Mouse (Mus musculus) CH12.LX (cell line): ENCODE measurements around the gene Thbs4. TPM values are rescaled to one million over a fixed set of nuclear protein-coding genes. Genes with fewer than 3 reads are reported as not detected.

Experiments used
- DNase-seq: peaks from one replicate; pipeline ENCODE4 v3.0.0-alpha.2; 2013; ENCODE audit errors: extremely low read depth
- H3K27ac ChIP-seq: 2 replicates; pipeline ENCODE4 v1.5.1; 2012; ENCODE audit warnings: low read depth, mild to moderate bottlenecking, control low read depth, moderate library complexity; ENCODE audit not compliant: insufficient read depth
- H3K27me3 ChIP-seq: replicated peaks from 2 replicates; pipeline ENCODE3; 2012; ENCODE audit warnings: inconsistent platforms
- H3K36me3 ChIP-seq, 2 experiments: replicated peaks in 1 of 2; 2 replicates each; pipeline versions ENCODE3 to v1.6.1; 2012; ENCODE audit warnings: inconsistent platforms in 1 of 2, low read length in 1 of 2, mild to moderate bottlenecking in 1 of 2, mixed read lengths in 1 of 2, moderate library complexity in 1 of 2; ENCODE audit not compliant: control insufficient read depth in 1 of 2, insufficient read depth in 1 of 2
- H3K4me1 ChIP-seq, 2 experiments: 2 replicates each; pipeline ENCODE4 v1.6.1; 2012; ENCODE audit warnings: inconsistent platforms in 1 of 2, moderate library complexity in 1 of 2; ENCODE audit not compliant: insufficient read depth in 2 of 2, control insufficient read depth in 1 of 2
- H3K4me2 ChIP-seq: 2 replicates; pipeline ENCODE4 v1.6.1; 2012; ENCODE audit warnings: low read depth, mild to moderate bottlenecking, control low read depth; ENCODE audit not compliant: poor library complexity, insufficient read depth, severe bottlenecking
- H3K4me3 ChIP-seq, 3 experiments: fragments of 150-350 bp in 1 of 3; sonication (generic) in 1 of 3; replicated peaks in 1 of 3; 2 replicates each; pipeline versions ENCODE3 to v1.5.1; 2011 to 2012; ENCODE audit warnings: low read depth in 2 of 3, low read length in 2 of 3, mild to moderate bottlenecking in 2 of 3, moderate library complexity in 2 of 3, control low read depth in 1 of 3, improper control_type of control experiment in 1 of 3, inconsistent platforms in 1 of 3, mixed read lengths in 1 of 3; ENCODE audit not compliant: poor library complexity in 1 of 3
- H3K79me2 ChIP-seq: replicated peaks from 2 replicates; pipeline ENCODE4 v1.6.1; 2012; ENCODE audit warnings: mild to moderate bottlenecking, moderate library complexity; ENCODE audit not compliant: control insufficient read depth, poor library complexity, insufficient read depth, severe bottlenecking; ENCODE audit errors: extremely low read depth
- H3K9ac ChIP-seq: 2 replicates; pipeline ENCODE4 v1.6.1; 2012; ENCODE audit warnings: low read depth, mild to moderate bottlenecking, control low read depth, moderate library complexity; ENCODE audit not compliant: insufficient read depth
- H3K9me3 ChIP-seq: replicated peaks from 2 replicates; pipeline ENCODE3; 2012; ENCODE audit warnings: low read length, inconsistent platforms, mixed read lengths
- CHD1 ChIP-seq: IDR thresholded peaks from 2 replicates; pipeline ENCODE4 v1.6.1; 2012; ENCODE audit warnings: low read depth, low read length, improper control_type of control experiment, inconsistent platforms
- CHD2 ChIP-seq: IDR thresholded peaks from 2 replicates; pipeline ENCODE4 v1.6.1; 2011; ENCODE audit warnings: low read length, improper control_type of control experiment
- CTCF ChIP-seq, 2 experiments: IDR thresholded peaks in 1 of 2; conservative IDR thresholded peaks in 1 of 2; 2 replicates each; pipeline ENCODE4 v1.5.1; 2011 to 2012; ENCODE audit warnings: low read depth in 2 of 2, low read length in 2 of 2, improper control_type of control experiment in 1 of 2, inconsistent platforms in 1 of 2, mild to moderate bottlenecking in 1 of 2, moderate library complexity in 1 of 2
- ELF1 ChIP-seq: IDR thresholded peaks from 2 replicates; pipeline ENCODE4 v1.6.1; 2014; ENCODE audit warnings: low read depth, mild to moderate bottlenecking, inconsistent platforms, low read length, improper control_type of control experiment
- GABPA ChIP-seq: IDR thresholded peaks from 2 replicates; pipeline ENCODE4 v1.6.1; 2012; ENCODE audit warnings: low read depth, low read length, improper control_type of control experiment, inconsistent platforms; ENCODE audit not compliant: insufficient replicate concordance
- IRF4 ChIP-seq: IDR thresholded peaks from 2 replicates; pipeline ENCODE4 v1.6.1; 2014; ENCODE audit warnings: low read depth, mild to moderate bottlenecking, inconsistent platforms, low read length, improper control_type of control experiment
- KAT2A ChIP-seq: IDR thresholded peaks from 2 replicates; pipeline ENCODE4 v1.6.1; 2012; ENCODE audit warnings: low read length, improper control_type of control experiment, inconsistent platforms; ENCODE audit not compliant: insufficient replicate concordance
- MAFK ChIP-seq: IDR thresholded peaks from 2 replicates; pipeline ENCODE4 v1.6.1; 2011; ENCODE audit warnings: low read length, improper control_type of control experiment; ENCODE audit not compliant: insufficient replicate concordance
- MAZ ChIP-seq: IDR thresholded peaks from 2 replicates; pipeline ENCODE4 v1.6.1; 2012; ENCODE audit warnings: low read depth, mild to moderate bottlenecking, inconsistent platforms, low read length, improper control_type of control experiment, moderate library complexity
- NRF1 ChIP-seq: IDR thresholded peaks from 2 replicates; pipeline ENCODE4 v1.6.1; 2014; ENCODE audit warnings: low read depth, mild to moderate bottlenecking, inconsistent platforms, low read length, improper control_type of control experiment, moderate library complexity
- RAD21 ChIP-seq: IDR thresholded peaks from 2 replicates; pipeline ENCODE4 v1.6.1; 2011; ENCODE audit warnings: low read depth, mild to moderate bottlenecking, low read length, improper control_type of control experiment, moderate library complexity
- RCOR1 ChIP-seq: conservative IDR thresholded peaks from 2 replicates; pipeline ENCODE4 v1.6.1; 2012; ENCODE audit warnings: low read depth, mild to moderate bottlenecking, inconsistent platforms, low read length, improper control_type of control experiment
- SMC3 ChIP-seq: IDR thresholded peaks from 2 replicates; pipeline ENCODE4 v1.6.1; 2011; ENCODE audit warnings: low read depth, low read length, improper control_type of control experiment
- TBP ChIP-seq: conservative IDR thresholded peaks from 2 replicates; pipeline ENCODE4 v1.6.1; 2011; ENCODE audit warnings: low read depth, low read length, improper control_type of control experiment
- USF2 ChIP-seq: conservative IDR thresholded peaks from 2 replicates; pipeline ENCODE4 v1.6.1; 2011; ENCODE audit warnings: low read depth, low read length, improper control_type of control experiment
- ZC3H11A ChIP-seq: IDR thresholded peaks from 2 replicates; pipeline ENCODE4 v1.6.1; 2012; ENCODE audit warnings: low read depth, mild to moderate bottlenecking, inconsistent platforms, low read length, improper control_type of control experiment
- ZKSCAN1 ChIP-seq: IDR thresholded peaks from 2 replicates; pipeline ENCODE4 v1.6.1; 2012; ENCODE audit warnings: low read depth, inconsistent platforms, low read length, improper control_type of control experiment, borderline replicate concordance
- dilution Hi-C: fragments of 300-500 bp; cut with MboI; formaldehyde crosslinking; loops from 2 replicates; pipeline ENCODE4 v1.14.3; 2020; ENCODE audit warnings: low sequenced_read_pairs; ENCODE audit not compliant: extremely low pct_unique_long_range_greater_than_20kb, extremely low pct_ligation_motif_present
- in situ Hi-C: fragments of 300-500 bp; cut with MboI; formaldehyde crosslinking; loops from 3 replicates; pipeline ENCODE4 v1.14.3; 2019; ENCODE audit warnings: low sequenced_read_pairs, low pct_ligation_motif_present, low pct_unique_long_range_greater_than_20kb, mixed read lengths
- polyA plus RNA-seq: library from polyadenylated mRNA; unstranded; fragments of >175 nt; gene quantifications from 2 replicates; pipeline ENCODE4 v1.2.1, GENCODE M21; 2012; ENCODE audit warnings: low read depth; ENCODE audit not compliant: insufficient read length
- total RNA-seq, 2 experiments: library from RNA; depleted of rRNA; stranded (reverse); fragments of 300-350 nt in 1 of 2; fragments of >200 nt in 1 of 2; gene quantifications; 2 replicates each; pipeline ENCODE4 v1.2.3; 2012 to 2014

Thbs4 gene
- total and polyA plus RNA-seq, 3 experiments = not detected

- peaks cover 3 to 32% of the 10 kb centered on the region in 2 experiments; a peak in 3 of 4 replicates for H3K4me1 ChIP-seq
- H3K36me3 ChIP-seq = no peaks in the 10 kb centered on the region
- H3K27me3 ChIP-seq = no peaks in the 10 kb centered on the region
- no peak overlapping the region for H3K9ac ChIP-seq
- no peak for TF ChIP-seq IRF4
- no peak for TF ChIP-seq ZC3H11A
- peak; percentile 41 for TF ChIP-seq SMC3
- TF ChIP-seq RAD21 = peak; percentile 30
- no peak for TF ChIP-seq TBP
- no peak for TF ChIP-seq CHD2
- TF ChIP-seq USF2 = no peak
- TF ChIP-seq CTCF (conservative IDR thresholded peaks at IDR 0.05 in 1 of 2, IDR thresholded peaks at IDR 0.05 in 1 of 2; ENCODE audit: low read depth in 2 of 2, low read length in 2 of 2) = peak; percentile 37 to 73; a peak in 3 of 4 replicates
- no peak for TF ChIP-seq ELF1
- no peak for TF ChIP-seq RCOR1
- TF ChIP-seq NRF1 = no peak
- no peak for TF ChIP-seq KAT2A
- TF ChIP-seq, all 38 proteins: peak for 3
- H3K4me2 ChIP-seq = peak overlapping the region; percentile 65
- no peaks in the 10 kb centered on the region for H3K79me2 ChIP-seq
- dilution Hi-C loops = no loop called here
- H3K9me3 ChIP-seq = peaks cover 9% of the 10 kb centered on the region
- H3K27ac ChIP-seq = no peak overlapping the region
- in situ Hi-C loops = loop anchor here (25.0 kb wide), 2 partner anchors 371 to 821 kb away; partner anchors contain the start of genes Dhfr and Msh3
- DNase-seq = peak; percentile 50
- no peak overlapping the region for H3K4me3 ChIP-seq
Observed at GRCm38 (mm10) chr13:92733252-92733651, 61.4 kb downstream of the Thbs4 start.

- H3K4me3 ChIP-seq = no peak overlapping the region
- TF ChIP-seq TBP = no peak
- TF ChIP-seq, all 38 proteins: peak for 0
- Histone ChIP-seq H3K27me3 (no peaks in the 10 kb centered on the region), H3K27ac (no peak overlapping the region), H3K79me2 (no peaks in the 10 kb centered on the region), H3K9me3 (peaks cover 6% of the 10 kb centered on the region), H3K4me1 (peaks cover 3 to 28% of the 10 kb centered on the region in 2 experiments; a peak in 3 of 4 replicates), H3K36me3 (no peaks in the 10 kb centered on the region), H3K4me2 (no peak overlapping the region), H3K9ac (no peak overlapping the region)
- DNase-seq = no peak
- dilution Hi-C loops (no loop called here), in situ Hi-C loops (loop anchor here (25.0 kb wide), 2 partner anchors 371 to 821 kb away; partner anchors contain the start of genes Dhfr and Msh3)
Observed at GRCm38 (mm10) chr13:92732836-92733235, 61.8 kb downstream of the Thbs4 start.

GRCm38 (mm10) chr13:92731811-92732210 is 62.8 kb downstream of the Thbs4 start:
- H3K9me3 ChIP-seq = no peaks in the 10 kb centered on the region
- no peaks in the 10 kb centered on the region for H3K27me3 ChIP-seq
- no peak overlapping the region for H3K4me2 ChIP-seq
- TF ChIP-seq TBP (no peak), MAZ (no peak), RCOR1 (no peak), CHD1 (no peak), ZC3H11A (no peak), GABPA (no peak), MAFK (no peak), ZKSCAN1 (no peak)
- TF ChIP-seq, all 38 proteins: peak for 0
- dilution Hi-C loops = no loop called here
- DNase-seq = no peak
- Histone ChIP-seq H3K4me3 (no peak overlapping the region), H3K27ac (no peak overlapping the region), H3K79me2 (no peaks in the 10 kb centered on the region), H3K36me3 (no peaks in the 10 kb centered on the region), H3K9ac (no peak overlapping the region), H3K4me1 (peaks cover 0 to 21% of the 10 kb centered on the region in 2 experiments; a peak in 2 of 4 replicates)
- in situ Hi-C loops = loop anchor here (25.0 kb wide), 2 partner anchors 370 to 820 kb away; partner anchors contain the start of genes Dhfr and Msh3
